Mouse (Mus musculus) heart, adult 2 months (tissue): ENCODE data around the gene Soat2. TPM values are rescaled to one million over a fixed set of nuclear protein-coding genes. Genes with fewer than 3 reads are reported as not detected.

Experiments
- DNase-seq, 2 experiments: peaks; one replicate each; pipeline ENCODE4 v3.0.0; 2021
- H3K27ac ChIP-seq: fragments of 200-600 bp; 2 replicates; pipeline ENCODE4 v1.8.1; 2022
- H3K27me3 ChIP-seq: fragments of 200-500 bp; 2 replicates; pipeline ENCODE4 v1.6.1; 2012; ENCODE audit warnings: mild to moderate bottlenecking, low read length, inconsistent platforms, mixed read lengths; ENCODE audit not compliant: control insufficient read depth, insufficient read depth
- H3K36me3 ChIP-seq: fragments of 200-500 bp; 2 replicates; pipeline ENCODE4 v1.6.1; 2012; ENCODE audit warnings: low read length, inconsistent platforms; ENCODE audit not compliant: control insufficient read depth, insufficient read depth
- H3K4me1 ChIP-seq: fragments of 200-500 bp; 2 replicates; pipeline ENCODE4 v1.6.1; 2011; ENCODE audit warnings: low read length; ENCODE audit not compliant: control insufficient read depth, insufficient read depth
- H3K4me3 ChIP-seq: fragments of 200-600 bp; 2 replicates; pipeline ENCODE4 v1.8.1; 2022
- H3K79me2 ChIP-seq: fragments of 200-500 bp; replicated peaks from 2 replicates; pipeline ENCODE4 v1.6.1; 2012; ENCODE audit warnings: mild to moderate bottlenecking, inconsistent platforms, low read length, moderate library complexity, mixed read lengths; ENCODE audit not compliant: control insufficient read depth, insufficient read depth
- H3K9ac ChIP-seq: fragments of 200-500 bp; 2 replicates; pipeline ENCODE4 v1.6.1; 2012; ENCODE audit warnings: low read depth, mild to moderate bottlenecking, control low read depth, inconsistent platforms, low read length, mixed read lengths
- CTCF ChIP-seq: fragments of 200-600 bp; IDR thresholded peaks from 2 replicates; pipeline ENCODE4 v1.8.1; 2022; ENCODE audit warnings: antibody characterized with exemption, mild to moderate bottlenecking, moderate library complexity
- EP300 ChIP-seq: fragments of 200-500 bp; IDR thresholded peaks from 2 replicates; pipeline ENCODE4 v1.6.1; 2011; ENCODE audit warnings: low read depth, low read length, control low read depth; ENCODE audit not compliant: insufficient read depth
- POLR2A ChIP-seq: fragments of 200-500 bp; IDR thresholded peaks from 2 replicates; pipeline ENCODE4 v1.6.1; 2011; ENCODE audit warnings: mild to moderate bottlenecking, low read depth, low read length, control low read depth; ENCODE audit not compliant: insufficient read depth
- WGBS: fragments of 180-500 bp; shearing (Covaris S2); methylation state at CpG from one replicate; pipeline ENCODE4 v1.1.7; 2018; 5-methylcytosine and 5-hydroxymethylcytosine counted together
- intact Hi-C: fragments of 180-260 bp; cut with DNase I; formaldehyde crosslinking; loops from one replicate; pipeline ENCODE4 v1.15.1; 2025
- polyA plus RNA-seq: library from polyadenylated mRNA; depleted of rRNA; stranded (reverse); fragments of >200 nt; gene quantifications from 2 replicates; pipeline ENCODE4 v1.2.3, GENCODE M21; 2012
- total RNA-seq, 2 experiments: library from RNA; stranded (reverse); gene quantifications; 2 replicates each; pipeline ENCODE4 v1.2.3; 2021

Soat2 gene
- total and polyA plus RNA-seq, 3 experiments, result 0.09 to 0.16 TPM; not detected in 1

DNA sequence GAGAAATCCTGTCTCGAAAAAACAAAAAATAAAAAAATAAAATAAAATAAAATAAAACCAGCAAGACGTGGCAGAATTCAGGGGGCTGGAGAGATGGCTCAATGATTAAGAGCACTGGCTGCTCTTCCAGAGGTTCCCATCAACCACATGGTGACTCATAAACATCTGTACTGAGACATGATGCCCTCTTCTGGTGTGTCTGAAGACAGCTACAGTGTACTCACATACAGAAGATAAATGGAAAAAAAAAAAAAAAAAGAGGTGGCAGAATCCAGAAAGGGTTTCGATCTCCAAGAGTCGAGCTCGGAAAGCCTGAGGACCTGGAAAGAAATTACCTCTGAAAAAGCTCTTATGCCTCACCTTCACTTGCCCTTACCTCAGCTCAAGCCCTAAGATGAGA lies 9.2 kb upstream of the Soat2 start:
- H3K9ac ChIP-seq, result no peak overlapping the region
- H3K79me2 ChIP-seq, result no peaks in the 10 kb centered on the region
- no peak overlapping the region for H3K4me3 ChIP-seq
- no peaks in the 10 kb centered on the region for H3K27me3 ChIP-seq
- TF ChIP-seq EP300 (no peak), CTCF (no peak), POLR2A (no peak)
- WGBS, result 87% methylated on average over 5 of the region's 5 CpGs
- intact Hi-C loops, result no loop called here
- H3K36me3 ChIP-seq, result no peaks in the 10 kb centered on the region
- DNase-seq, result no peak
- H3K4me1 ChIP-seq, result peaks cover 2% of the 10 kb centered on the region; the same call in 1 of the 2 replicates
- H3K27ac ChIP-seq, result no peak overlapping the region

DNA sequence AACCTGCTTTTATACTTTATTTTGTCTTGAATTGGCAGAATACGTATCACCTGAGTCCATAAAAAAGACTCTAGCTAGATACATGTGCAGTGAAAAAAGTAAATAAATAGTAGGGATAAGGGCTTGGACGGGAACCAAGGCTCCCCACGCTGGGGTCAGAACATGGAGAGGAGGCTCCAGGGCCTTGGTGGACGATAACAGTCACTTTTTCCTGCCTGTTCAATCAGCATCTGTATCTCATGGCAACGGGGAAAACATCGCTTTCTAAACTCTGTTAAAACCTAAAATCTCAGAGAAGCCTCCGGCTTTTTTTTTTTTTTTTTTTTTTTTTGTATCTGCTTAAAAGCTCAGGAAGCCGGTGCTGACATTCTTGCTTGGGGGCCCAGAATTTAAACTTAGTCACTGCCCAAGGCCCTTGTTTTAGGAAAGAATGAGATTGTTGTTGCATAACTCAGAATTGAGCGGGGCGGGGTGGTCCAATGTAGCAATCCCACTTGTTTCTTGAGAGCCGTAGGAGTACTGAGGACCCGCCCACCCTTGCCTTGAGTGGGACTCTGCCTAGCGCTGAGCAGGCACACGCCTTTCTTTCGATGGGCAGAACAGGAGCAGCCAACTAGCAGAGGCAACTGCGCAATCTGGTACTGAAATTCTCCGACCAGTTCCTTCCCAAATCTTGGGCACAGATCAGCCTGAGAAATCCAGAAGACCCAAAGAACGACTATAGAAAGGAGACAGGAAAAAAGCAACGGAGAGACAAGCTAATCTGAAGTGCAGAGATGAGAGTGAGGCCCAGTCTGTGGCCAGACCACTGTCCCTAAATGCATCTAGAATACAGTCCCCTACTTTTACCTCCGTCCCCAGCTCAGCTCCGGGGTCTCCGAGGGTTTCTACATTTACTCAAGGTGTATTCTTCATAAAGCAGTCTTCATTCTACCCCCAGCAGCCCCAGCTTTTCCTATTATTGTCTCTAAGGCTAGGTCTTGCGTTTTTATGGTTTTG lies 7.1 kb upstream of the Soat2 start:
- peak; percentile 60; the same call in 1 of the 2 replicates for TF ChIP-seq POLR2A
- TF ChIP-seq CTCF, result no peak
- 0 out of 2 replicates have a peak, but pooled peaks have one; percentile 7 for TF ChIP-seq EP300
- H3K4me1 ChIP-seq, result peaks cover 4% of the 10 kb centered on the region; the same call in 1 of the 2 replicates
- DNase-seq, result peak; percentile 60 to 78
- no peak overlapping the region for H3K9ac ChIP-seq
- H3K36me3 ChIP-seq, result no peaks in the 10 kb centered on the region
- no peaks in the 10 kb centered on the region for H3K79me2 ChIP-seq
- peak overlapping the region; percentile 54 for H3K27ac ChIP-seq
- H3K27me3 ChIP-seq, result no peaks in the 10 kb centered on the region
- H3K4me3 ChIP-seq, result no peak overlapping the region
- WGBS, result 46% methylated on average over 23 of the region's 23 CpGs
- intact Hi-C loops, result no loop called here

DNA sequence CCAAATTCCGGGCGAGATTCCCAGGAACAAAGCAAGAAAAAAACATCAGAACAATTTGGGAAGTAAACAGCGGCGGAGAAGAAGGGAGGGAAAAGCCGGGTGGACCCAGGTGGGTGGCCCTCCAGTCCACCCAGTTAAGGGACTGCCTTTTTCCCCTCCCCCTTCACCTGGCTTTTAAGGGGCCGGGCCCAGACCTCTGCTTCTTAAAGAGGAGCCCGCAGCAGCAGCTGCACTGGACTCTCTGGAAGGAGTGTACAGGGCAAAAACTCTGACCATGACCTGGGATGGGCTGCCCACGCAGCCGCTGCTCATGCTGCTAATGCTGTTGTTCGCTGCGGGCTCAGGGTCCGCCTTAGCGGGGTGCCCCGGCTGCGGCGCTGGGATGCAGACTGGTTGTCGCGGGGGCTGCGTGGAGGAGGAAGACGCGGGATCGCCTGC lies 6.0 kb upstream of the Soat2 start, which contains the start of gene Igfbp6:
TSS of gene Igfbp6 (plus strand) at position 89 of the 438 bp plus-strand sequence.
- peak; percentile 42 to 51 for DNase-seq
- 37% methylated on average over 22 of the region's 22 CpGs for WGBS
- H3K4me3 ChIP-seq, result peak within 1 kb of the TSS; percentile 9; the same call in 1 of the 2 replicates
- peaks cover 4% of the 10 kb centered on the region; the same call in 1 of the 2 replicates for H3K4me1 ChIP-seq
- intact Hi-C loops, result no loop called here
- peak within 1 kb of the TSS; percentile 54 for H3K27ac ChIP-seq
- TF ChIP-seq EP300 (no peak), POLR2A (no peak; the same call in 1 of the 2 replicates), CTCF (no peak)
- no peaks in the 10 kb centered on the region for H3K79me2 ChIP-seq
- H3K9ac ChIP-seq, result peak within 1 kb of the TSS; percentile 38
- no peaks in the 10 kb centered on the region for H3K27me3 ChIP-seq
- no peaks in the 10 kb centered on the region for H3K36me3 ChIP-seq

GRCm38 (mm10) chr15:102144726-102145125 lies 5.6 kb upstream of the Soat2 start:
- no peaks in the 10 kb centered on the region for H3K36me3 ChIP-seq
- no peak for DNase-seq
- H3K4me3 ChIP-seq, result peak overlapping the region; percentile 9; the same call in 1 of the 2 replicates
- no peaks in the 10 kb centered on the region for H3K27me3 ChIP-seq
- peak overlapping the region; percentile 24; the same call in 1 of the 2 replicates for H3K27ac ChIP-seq
- 41% methylated on average over 19 of the region's 19 CpGs for WGBS
- no peaks in the 10 kb centered on the region for H3K79me2 ChIP-seq
- peak overlapping the region; percentile 38 for H3K9ac ChIP-seq
- peaks cover 4% of the 10 kb centered on the region; the same call in 1 of the 2 replicates for H3K4me1 ChIP-seq
- intact Hi-C loops, result no loop called here
- TF ChIP-seq POLR2A (no peak), EP300 (no peak), CTCF (no peak)

GRCm38 (mm10) chr15:102145330-102145729 lies 5.0 kb upstream of the Soat2 start:
- H3K27me3 ChIP-seq, result no peaks in the 10 kb centered on the region
- H3K4me3 ChIP-seq, result no peak overlapping the region
- no peak for TF ChIP-seq CTCF
- TF ChIP-seq EP300, result no peak
- TF ChIP-seq POLR2A, result no peak
- WGBS, result 80% methylated on average over 10 of the region's 10 CpGs
- H3K4me1 ChIP-seq, result peaks cover 6% of the 10 kb centered on the region; the same call in 1 of the 2 replicates
- intact Hi-C loops, result no loop called here
- no peak overlapping the region; the same call in 1 of the 2 replicates for H3K27ac ChIP-seq
- no peaks in the 10 kb centered on the region for H3K79me2 ChIP-seq
- H3K9ac ChIP-seq, result peak overlapping the region; percentile 9; the same call in 1 of the 2 replicates
- peak; percentile 41 to 55 for DNase-seq
- no peaks in the 10 kb centered on the region for H3K36me3 ChIP-seq

DNA sequence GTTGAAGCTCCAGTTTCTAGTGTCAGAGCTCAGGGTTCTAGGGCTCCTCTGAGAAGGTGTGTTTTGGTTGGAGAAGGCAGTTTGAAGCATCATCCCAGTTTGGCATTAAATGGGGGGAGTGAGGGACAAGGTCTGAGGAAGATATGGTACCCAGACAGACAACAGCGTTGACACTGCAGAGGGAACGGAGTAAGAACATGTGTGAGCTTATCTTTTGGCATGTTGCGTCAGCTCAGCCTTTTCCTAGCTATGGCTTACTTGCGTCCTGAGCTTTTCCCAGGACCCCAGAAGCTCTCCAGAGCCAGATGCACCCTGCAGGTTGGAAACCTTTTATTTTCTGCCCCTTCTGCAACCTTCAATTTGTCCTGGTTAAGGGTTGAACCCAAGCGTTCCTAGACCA lies 4.2 kb upstream of the Soat2 start:
- Histone ChIP-seq H3K9ac (no peak overlapping the region), H3K4me1 (peaks cover 10% of the 10 kb centered on the region), H3K4me3 (no peak overlapping the region), H3K27me3 (no peaks in the 10 kb centered on the region), H3K27ac (no peak overlapping the region), H3K36me3 (no peaks in the 10 kb centered on the region), H3K79me2 (no peaks in the 10 kb centered on the region)
- no peak for DNase-seq
- 73% methylated on average over 5 of the region's 5 CpGs for WGBS
- no peak for TF ChIP-seq POLR2A
- TF ChIP-seq EP300, result no peak
- no peak for TF ChIP-seq CTCF
- intact Hi-C loops, result loop anchor here (2.0 kb wide), 2 partner anchors 37 to 157 kb away; no protein-coding TSS in a partner anchor
